ENCODE assay signal across 11 mouse cellular contexts in genomic region chr10:88510503-88511271, GRCm38 (mm10). TPM values are rescaled to one million over a fixed set of nuclear protein-coding genes. Genes with fewer than 3 reads are reported as not detected.
DNase-seq lines count a peak whose midpoint lies in the region; ATAC-seq and TF ChIP-seq lines count a peak whose summit lies in the region.
"Had no signal": no experiment of that assay in that cellular context is flagged by ENCODE, and none has a peak within 500 bp of the region (broad histone marks: within the 10 kb centered on the region; RNA-seq: fewer than 3 reads in every experiment).

No protein-coding gene starts in this region.

- peak; percentile 52 for DNase-seq in gastrocnemius, adult 2 months
- no peak for DNase-seq in gastrocnemius, postnatal 4 days (ENCODE audit: low spot score in 2 of 2)
- DNase-seq in lung, postnatal 4 days: peak; percentile 47 to 81
- DNase-seq in layer of hippocampus, adult 2 months (ENCODE audit: low spot score in 2 of 2): no peak
- DNase-seq: layer of hippocampus, adult 9-11 months had no signal

- H3K36me3 ChIP-seq in heart, embryonic 14.5 days (ENCODE audit: control insufficient read depth, insufficient read depth, low read length): no peaks in the 10 kb centered on the region
- H3K36me3 ChIP-seq in kidney, embryonic 16.5 days (ENCODE audit: insufficient read depth, low read length): no peaks in the 10 kb centered on the region
- H3K36me3 ChIP-seq: embryonic facial prominence, embryonic 10.5 days had no signal

- no peaks in the 10 kb centered on the region for H3K9me3 ChIP-seq in heart, embryonic 14.5 days (ENCODE audit: control insufficient read depth, low read length)
- H3K9me3 ChIP-seq in kidney, embryonic 16.5 days (ENCODE audit: low read length): no peaks in the 10 kb centered on the region
- H3K9me3 ChIP-seq: embryonic facial prominence, embryonic 10.5 days had no signal

- H3K27ac ChIP-seq in gastrocnemius, adult 2 months: peak overlapping the region; percentile 76
- H3K27ac ChIP-seq in heart, embryonic 14.5 days (replicated peaks in 1 of 2; ENCODE audit: control insufficient read depth in 1 of 2, insufficient read depth in 1 of 2, low read depth in 2 of 2, low read length in 2 of 2): peak overlapping the region; percentile 43 to 71
- H3K27ac ChIP-seq in kidney, embryonic 16.5 days (ENCODE audit: low read length): no peak overlapping the region
- no peak overlapping the region for H3K27ac ChIP-seq in layer of hippocampus, adult 2 months
- H3K27ac ChIP-seq: embryonic facial prominence, embryonic 10.5 days had no signal

- intact Hi-C loops in gastrocnemius, adult 2 months (cut with DNase I): no loop called here

- H3K27me3 ChIP-seq in heart, embryonic 14.5 days (ENCODE audit: control insufficient read depth, insufficient read depth, low read length): no peaks in the 10 kb centered on the region
- H3K27me3 ChIP-seq in kidney, embryonic 16.5 days (ENCODE audit: insufficient read depth, low read length): no peaks in the 10 kb centered on the region
- H3K27me3 ChIP-seq: Patski had no signal

- TF ChIP-seq CTCF in gastrocnemius, adult 2 months (IDR thresholded peaks at IDR 0.05): no peak
- TF ChIP-seq CTCF in layer of hippocampus, adult 2 months (conservative IDR thresholded peaks at IDR 0.05): no peak

- 38% methylated on average over 12 of the region's 12 CpGs for WGBS in heart, embryonic 14.5 days
- WGBS in kidney, embryonic 16.5 days: 71% methylated on average over 12 of the region's 12 CpGs

- peak overlapping the region; percentile 34 for H3K4me2 ChIP-seq in heart, embryonic 14.5 days (ENCODE audit: low read length)
- H3K4me2 ChIP-seq in kidney, embryonic 16.5 days (replicated peaks; ENCODE audit: low read depth, low read length): no peak overlapping the region

- peak; percentile 54; the same call in 1 of the 2 replicates for ATAC-seq in heart, embryonic 14.5 days (ENCODE audit: insufficient number of reproducible peaks, insufficient read depth, low FRiP score, low read depth)
- ATAC-seq in kidney, embryonic 16.5 days (ENCODE audit: low FRiP score, low TSS enrichment): 0 out of 2 replicates have a peak, but pooled peaks have one; percentile 46
- no peak for ATAC-seq in megakaryocyte progenitor cell, adult 5-6 weeks (replicated peaks; ENCODE audit: poor library complexity)
- no peak for ATAC-seq in frontal cortex, adult (ENCODE audit: low TSS enrichment)
- ATAC-seq: Patski had no signal

- no peak overlapping the region for H3K9ac ChIP-seq in heart, embryonic 14.5 days (ENCODE audit: low read length)
- no peak overlapping the region for H3K9ac ChIP-seq in kidney, embryonic 16.5 days (replicated peaks; ENCODE audit: low read length)

- no peak overlapping the region for H3K4me3 ChIP-seq in gastrocnemius, adult 2 months
- H3K4me3 ChIP-seq in heart, embryonic 14.5 days (ENCODE audit: control insufficient read depth in 1 of 2, insufficient read depth in 1 of 2, low read depth in 1 of 2, low read length in 2 of 2): no peak overlapping the region
- H3K4me3 ChIP-seq in kidney, embryonic 16.5 days (ENCODE audit: low read length): no peak overlapping the region
- no peak overlapping the region for H3K4me3 ChIP-seq in layer of hippocampus, adult 2 months
- H3K4me3 ChIP-seq: embryonic facial prominence, embryonic 10.5 days had no signal

- H3K4me1 ChIP-seq in heart, embryonic 14.5 days (ENCODE audit: control insufficient read depth in 2 of 2, insufficient read depth in 2 of 2, low read length in 2 of 2): peaks cover 6 to 9% of the 10 kb centered on the region in 2 experiments
- H3K4me1 ChIP-seq in kidney, embryonic 16.5 days (ENCODE audit: insufficient read depth, low read length): 0 out of 2 replicates have a peak, but pooled peaks cover 5% of the 10 kb centered on the region

RNA-seq across cellular contexts. Expression of gene Chpt1, which starts 6.8 kb away (rescaled TPM):
- 100 to 1,000 TPM in 1 of 2 experiments, 10 to 100 TPM in 1; 85.2 to 129 TPM for total RNA-seq in gastrocnemius, adult 2 months (2021)
- 10 to 100 TPM; 27.9 to 32.9 TPM for total RNA-seq in gastrocnemius, postnatal 4 days (2021)
- polyA plus RNA-seq in heart, embryonic 14.5 days (2014; fragmentation: Nextera tagmentation; extraction: Ambion mirVana): 44.5 and 55.5 TPM in 2 replicates
- 26.3 and 32.8 TPM in 2 replicates for polyA plus RNA-seq in kidney, embryonic 16.5 days (2015; fragmentation: Nextera tagmentation; extraction: Ambion mirVana)
- total RNA-seq in megakaryocyte progenitor cell, adult 5-6 weeks (2015): 26.2 and 32.4 TPM in 2 replicates
- total RNA-seq in megakaryocyte progenitor cell, adult 5-6 weeks (2017): 22.4 and 22.9 TPM in 2 replicates
- 10 to 100 TPM; 42.2 to 44.9 TPM for total RNA-seq in layer of hippocampus, adult 2 months (2021)

RNA-seq across cellular contexts. Expression of gene Sycp3, which starts 51.3 kb away (rescaled TPM):
- total RNA-seq in gastrocnemius, adult 2 months (2021): not detected
- under 1 TPM in 1 of 2 experiments, not detected in 1; 0.29 TPM for total RNA-seq in gastrocnemius, postnatal 4 days (2021)
- 0.30 and 0.36 TPM in 2 replicates for polyA plus RNA-seq in heart, embryonic 14.5 days (2014; fragmentation: Nextera tagmentation; extraction: Ambion mirVana)
- polyA plus RNA-seq in kidney, embryonic 16.5 days (2015; fragmentation: Nextera tagmentation; extraction: Ambion mirVana): 0.46 TPM in 1 of 2 replicates, not detected in the other
- not detected in 2 replicates for total RNA-seq in megakaryocyte progenitor cell, adult 5-6 weeks (2015)
- total RNA-seq in megakaryocyte progenitor cell, adult 5-6 weeks (2017): not detected in 2 replicates
- total RNA-seq in layer of hippocampus, adult 2 months (2021): 1 to 10 TPM in 1 of 2 experiments, under 1 TPM in 1; 0.44 to 1.4 TPM
- polyA plus RNA-seq: Patski had no signal

Comparison
In these comparisons a context has a peak if more than half of its experiments do, and no peak if none do; other contexts are left out.
1. DNase-seq: peak in gastrocnemius, adult 2 months (single experiment) and lung, postnatal 4 days (2 of 2); none in gastrocnemius, postnatal 4 days (0 of 2) and layer of hippocampus, adult 2 months (0 of 2).
2. H3K27ac ChIP-seq: peak in gastrocnemius, adult 2 months (single experiment) and heart, embryonic 14.5 days (2 of 2); none in kidney, embryonic 16.5 days (single experiment) and layer of hippocampus, adult 2 months (single experiment).
3. ATAC-seq: peak in heart, embryonic 14.5 days (single experiment) and kidney, embryonic 16.5 days (single experiment); none in megakaryocyte progenitor cell, adult 5-6 weeks (single experiment) and frontal cortex, adult (single experiment).